Mouse (Mus musculus): ENCODE measurements at regions not wholly inside any gene's neighbourhood (a gene's known extent, or its start where the extent isn't known, plus 50 kb on each side); places are given as distances from the start of the nearest gene placed in this dataset.

- TF ChIP-seq POLR2A (IDR thresholded peaks at IDR 0.05; ENCODE audit: insufficient read depth, low read depth, low read length) (no peak), CTCF (IDR thresholded peaks at IDR 0.05) (no peak), EP300 (IDR thresholded peaks at IDR 0.05; ENCODE audit: insufficient read depth, low read depth, low read length) (no peak)
Measured at GRCm38 (mm10) chr19:15823688-15824371, 123.3 kb downstream of the Psat1 start.
